Mouse (Mus musculus) liver, postnatal 0 days (tissue): Measurements from ENCODE around the gene Zfhx3. TPM values are rescaled to one million over a fixed set of nuclear protein-coding genes. Genes with fewer than 3 reads are reported as not detected.

ENCODE experiments used
- ATAC-seq: fragments of 200-750 bp; cut with Nextera tagmentation; 2 replicates; pipeline ENCODE4 v1.8.0; 2017; ENCODE audit warnings: mild to moderate bottlenecking, moderate library complexity
- DNase-seq: peaks from one replicate; pipeline ENCODE4 v3.0.0-alpha.2; 2016
- H3K27ac ChIP-seq: fragments of 300-500 bp; sonication (generic); 2 replicates; pipeline ENCODE4 v1.5.1; 2014; ENCODE audit warnings: antibody characterized with exemption, moderate library complexity, mild to moderate bottlenecking, low read depth
- H3K27me3 ChIP-seq: fragments of 300-500 bp; sonication (generic); 2 replicates; pipeline ENCODE4 v1.6.1; 2014; ENCODE audit warnings: low read length, control low read depth, mixed read lengths; ENCODE audit not compliant: insufficient read depth
- H3K36me3 ChIP-seq: fragments of 300-500 bp; sonication (generic); replicated peaks from 2 replicates; pipeline ENCODE4 v1.6.1; 2014; ENCODE audit warnings: mild to moderate bottlenecking, control low read depth, low read length, moderate library complexity, mixed read lengths; ENCODE audit not compliant: insufficient read depth
- H3K4me1 ChIP-seq: fragments of 300-500 bp; sonication (generic); 2 replicates; pipeline ENCODE4 v1.6.1; 2014; ENCODE audit warnings: antibody characterized with exemption, mild to moderate bottlenecking, control low read depth; ENCODE audit not compliant: insufficient read depth
- H3K4me2 ChIP-seq: fragments of 300-500 bp; sonication (generic); 2 replicates; pipeline ENCODE4 v1.6.1; 2014; ENCODE audit warnings: low read depth, mild to moderate bottlenecking, low read length, moderate library complexity, mixed read lengths
- H3K4me3 ChIP-seq: fragments of 300-500 bp; sonication (generic); 2 replicates; pipeline ENCODE4 v1.5.1; 2014; ENCODE audit warnings: low read depth, low read length
- H3K9ac ChIP-seq: fragments of 300-500 bp; sonication (generic); replicated peaks from 2 replicates; pipeline ENCODE4 v1.6.1; 2014; ENCODE audit warnings: mild to moderate bottlenecking, moderate library complexity
- H3K9me3 ChIP-seq: fragments of 300-500 bp; sonication (generic); 2 replicates; pipeline ENCODE4 v1.6.1; 2016; ENCODE audit warnings: mild to moderate bottlenecking, control low read depth, low read length, mixed read lengths
- CTCF ChIP-seq: sonication (generic); IDR thresholded peaks from 2 replicates; pipeline ENCODE4 v1.5.1; 2016; ENCODE audit warnings: antibody characterized with exemption, low read depth
- EP300 ChIP-seq: IDR thresholded peaks from 2 replicates; pipeline ENCODE4 v1.6.1; 2016; ENCODE audit warnings: antibody characterized with exemption, low read depth, mild to moderate bottlenecking
- WGBS: fragments of 180-500 bp; shearing (Covaris S2); extraction: QIAGEN DNeasy Blood & Tissue Kit; methylation state at CpG from one replicate; pipeline ENCODE4 v1.1.7; 2014; ENCODE audit not compliant: insufficient replicate concordance; 5-methylcytosine and 5-hydroxymethylcytosine counted together
- polyA plus RNA-seq: library from polyadenylated mRNA; unstranded; fragments of >200 nt; fragmentation: Nextera tagmentation; extraction: Ambion mirVana; gene quantifications from 2 replicates; pipeline ENCODE4 v1.2.1, GENCODE M21; 2015

Zfhx3 gene
- polyA plus RNA-seq, 1 experiment from 2014 or later, result 1.2 TPM

GRCm38 (mm10) chr8:108778551-108778950 is 836.1 kb downstream of the Zfhx3 start:
- DNase-seq, result no peak

GRCm38 (mm10) chr8:108780766-108781165 is 838.3 kb downstream of the Zfhx3 start:
- H3K9me3 ChIP-seq, result no peaks in the 10 kb centered on the region
- H3K4me1 ChIP-seq, result peaks cover 8% of the 10 kb centered on the region
- DNase-seq (no peak), ATAC-seq (no peak)
- H3K27ac ChIP-seq, result no peak overlapping the region
- no peak overlapping the region for H3K9ac ChIP-seq
- H3K4me3 ChIP-seq, result no peak overlapping the region
- WGBS, result 64% methylated on average over 6 of the region's 6 CpGs
- no peak overlapping the region for H3K4me2 ChIP-seq
- no peaks in the 10 kb centered on the region for H3K36me3 ChIP-seq
- no peak for TF ChIP-seq EP300
- no peak for TF ChIP-seq CTCF
- H3K27me3 ChIP-seq, result no peaks in the 10 kb centered on the region

More at GRCm38 (mm10) chr8:108778551-108778950, 836.1 kb downstream of the Zfhx3 start:
- Histone ChIP-seq H3K4me1 (peaks cover 8% of the 10 kb centered on the region), H3K36me3 (no peaks in the 10 kb centered on the region), H3K9me3 (no peaks in the 10 kb centered on the region), H3K4me2 (no peak overlapping the region), H3K27ac (no peak overlapping the region), H3K27me3 (no peaks in the 10 kb centered on the region), H3K9ac (no peak overlapping the region), H3K4me3 (no peak overlapping the region)
- 77% methylated on average over 9 of the region's 9 CpGs for WGBS
- TF ChIP-seq CTCF (no peak), EP300 (no peak)
- ATAC-seq, result no peak

GRCm38 (mm10) chr8:108781192-108781591 is 838.7 kb downstream of the Zfhx3 start:
- Histone ChIP-seq H3K4me1 (peaks cover 8% of the 10 kb centered on the region), H3K36me3 (no peaks in the 10 kb centered on the region), H3K4me2 (no peak overlapping the region), H3K9ac (no peak overlapping the region), H3K27me3 (no peaks in the 10 kb centered on the region), H3K9me3 (no peaks in the 10 kb centered on the region), H3K4me3 (no peak overlapping the region), H3K27ac (no peak overlapping the region)
- DNase-seq (no peak), ATAC-seq (no peak; the same call in 1 of the 2 replicates)
- 34% methylated on average over 5 of the region's 5 CpGs for WGBS
- TF ChIP-seq EP300, result no peak
- no peak for TF ChIP-seq CTCF

GRCm38 (mm10) chr8:108783155-108783554 is 840.7 kb downstream of the Zfhx3 start:
- ATAC-seq, result no peak
- 59% methylated on average over 10 of the region's 10 CpGs for WGBS

GRCm38 (mm10) chr8:108788156-108788761 is 845.8 kb downstream of the Zfhx3 start:
- 53% methylated on average over 6 of the region's 6 CpGs for WGBS
- ATAC-seq, result no peak
- no peak for DNase-seq
- H3K4me2 ChIP-seq, result no peak overlapping the region
- H3K4me1 ChIP-seq, result peaks cover 5% of the 10 kb centered on the region; the same call in 1 of the 2 replicates
- TF ChIP-seq CTCF, result no peak
- TF ChIP-seq EP300, result no peak
- no peak overlapping the region for H3K27ac ChIP-seq
- peaks cover 8% of the 10 kb centered on the region for H3K36me3 ChIP-seq
- H3K9me3 ChIP-seq, result peaks cover 4% of the 10 kb centered on the region
- no peak overlapping the region for H3K9ac ChIP-seq
- H3K4me3 ChIP-seq, result no peak overlapping the region
- no peaks in the 10 kb centered on the region for H3K27me3 ChIP-seq

More at GRCm38 (mm10) chr8:108783155-108783554, 840.7 kb downstream of the Zfhx3 start:
- DNase-seq, result no peak
- Histone ChIP-seq H3K9ac (no peak overlapping the region), H3K4me3 (no peak overlapping the region), H3K9me3 (no peaks in the 10 kb centered on the region), H3K27me3 (no peaks in the 10 kb centered on the region), H3K27ac (no peak overlapping the region), H3K36me3 (no peaks in the 10 kb centered on the region), H3K4me2 (no peak overlapping the region), H3K4me1 (peaks cover 4% of the 10 kb centered on the region)
- TF ChIP-seq EP300 (no peak), CTCF (no peak)

GRCm38 (mm10) chr8:108788762-108789157 is 846.3 kb downstream of the Zfhx3 start:
- Histone ChIP-seq H3K27me3 (no peaks in the 10 kb centered on the region), H3K4me1 (peaks cover 5% of the 10 kb centered on the region; the same call in 1 of the 2 replicates), H3K9me3 (peaks cover 4% of the 10 kb centered on the region), H3K9ac (no peak overlapping the region; the same call in 1 of the 2 replicates), H3K4me2 (no peak overlapping the region), H3K4me3 (no peak overlapping the region), H3K36me3 (peaks cover 12% of the 10 kb centered on the region), H3K27ac (no peak overlapping the region)
- ATAC-seq, result no peak
- TF ChIP-seq CTCF (no peak), EP300 (no peak)
- DNase-seq, result no peak
- WGBS, result 72% methylated on average over 10 of the region's 10 CpGs
